Mouse (Mus musculus) liver, embryonic 14.5 days (tissue): Measurements from ENCODE around the gene Fgr. TPM values are rescaled to one million over a fixed set of nuclear protein-coding genes. Genes with fewer than 3 reads are reported as not detected.
A peak's percentile ranks its signal among the peaks of the same experiment; 100 is the strongest.

ENCODE experiments used
- ATAC-seq: fragments of 200-750 bp; cut with Nextera tagmentation; 2 replicates; pipeline ENCODE4 v1.8.0; 2017; ENCODE audit warnings: moderate number of reproducible peaks, mild to moderate bottlenecking, moderate library complexity; ENCODE audit not compliant: insufficient read depth
- DNase-seq, 3 experiments: peaks; one replicate each; pipeline ENCODE4 v3.0.0-alpha.2; 2012 to 2013; ENCODE audit warnings: low read depth in 3 of 3, low spot score in 3 of 3
- H3K27ac ChIP-seq: fragments of 300-500 bp; sonication (generic); 2 replicates; pipeline ENCODE4 v1.5.1; 2014; ENCODE audit warnings: moderate library complexity, mild to moderate bottlenecking, control low read depth, inconsistent platforms
- H3K27me3 ChIP-seq: fragments of 300-500 bp; sonication (generic); 2 replicates; pipeline ENCODE4 v1.6.1; 2014; ENCODE audit warnings: mild to moderate bottlenecking, low read length, moderate library complexity; ENCODE audit not compliant: control insufficient read depth, insufficient read depth
- H3K36me3 ChIP-seq: fragments of 300-500 bp; sonication (generic); replicated peaks from 2 replicates; pipeline ENCODE4 v1.6.1; 2014; ENCODE audit warnings: low read depth; ENCODE audit not compliant: control insufficient read depth, insufficient read depth
- H3K4me1 ChIP-seq, 2 experiments: fragments of 200-500 bp in 1 of 2; fragments of 300-500 bp in 1 of 2; sonication (generic) in 1 of 2; replicated peaks; 2 replicates each; pipeline ENCODE4 v1.6.1; 2012 to 2014; ENCODE audit warnings: antibody characterized with exemption in 1 of 2, inconsistent platforms in 1 of 2, low read length in 1 of 2; ENCODE audit not compliant: control insufficient read depth in 2 of 2, insufficient read depth in 2 of 2
- H3K4me2 ChIP-seq: fragments of 300-500 bp; sonication (generic); 2 replicates; pipeline ENCODE4 v1.6.1; 2014; ENCODE audit warnings: low read depth, mild to moderate bottlenecking, control low read depth, moderate library complexity
- H3K4me3 ChIP-seq, 2 experiments: fragments of 200-500 bp in 1 of 2; fragments of 300-500 bp in 1 of 2; sonication (generic) in 1 of 2; 2 replicates each; pipeline ENCODE4 v1.5.1; 2012 to 2014; ENCODE audit warnings: low read depth in 2 of 2, low read length in 2 of 2, mild to moderate bottlenecking in 2 of 2, control low read depth in 1 of 2, inconsistent platforms in 1 of 2, moderate library complexity in 1 of 2; ENCODE audit not compliant: insufficient read depth in 1 of 2
- H3K9ac ChIP-seq: fragments of 300-500 bp; sonication (generic); replicated peaks from 2 replicates; pipeline ENCODE4 v1.6.1; 2014; ENCODE audit warnings: mild to moderate bottlenecking, control low read depth, moderate library complexity
- H3K9me3 ChIP-seq: fragments of 300-500 bp; sonication (generic); 2 replicates; pipeline ENCODE4 v1.6.1; 2016; ENCODE audit warnings: low read length, mixed read lengths; ENCODE audit not compliant: control insufficient read depth
- CTCF ChIP-seq: IDR thresholded peaks from 2 replicates; pipeline ENCODE4 v1.5.1; 2016; ENCODE audit warnings: antibody characterized with exemption, low read depth, control low read depth
- EP300 ChIP-seq: IDR thresholded peaks from 2 replicates; pipeline ENCODE4 v1.6.1; 2016; ENCODE audit warnings: antibody characterized with exemption, low read depth
- WGBS: fragments of 180-500 bp; shearing (Covaris S2); extraction: QIAGEN DNeasy Blood & Tissue Kit; methylation state at CpG from one replicate; pipeline ENCODE4 v1.1.7; 2014; ENCODE audit not compliant: insufficient replicate concordance; 5-methylcytosine and 5-hydroxymethylcytosine counted together
- polyA plus RNA-seq, 2 experiments: library from polyadenylated mRNA; depleted of rRNA in 1 of 2; stranded (reverse) in 1 of 2; unstranded in 1 of 2; fragments of >200 nt; fragmentation: Nextera tagmentation in 1 of 2; extraction: Ambion mirVana in 1 of 2; gene quantifications; 2 replicates each; pipeline versions ENCODE4 v1.2.1 to v1.2.3; 2012 to 2014

Fgr gene
- polyA plus RNA-seq, 2 experiments = 0.75 to 0.79 TPM

GRCm38 (mm10) chr4:132950999-132951398 lies 22.9 kb upstream of the Fgr start:
- no peaks in the 10 kb centered on the region for H3K36me3 ChIP-seq
- peaks cover 0 to 14% of the 10 kb centered on the region in 2 experiments; a peak in 2 of 4 replicates for H3K4me1 ChIP-seq
- H3K4me2 ChIP-seq = 0 out of 2 replicates have a peak overlapping the region, but pooled peaks have one; percentile 11
- H3K9me3 ChIP-seq = no peaks in the 10 kb centered on the region
- no peak for DNase-seq
- no peak for TF ChIP-seq EP300
- TF ChIP-seq CTCF = no peak
- ATAC-seq = no peak
- H3K27me3 ChIP-seq = no peaks in the 10 kb centered on the region
- no peak overlapping the region for H3K4me3 ChIP-seq
- H3K27ac ChIP-seq = no peak overlapping the region
- H3K9ac ChIP-seq = no peak overlapping the region
- WGBS = 41% methylated on average over 2 of the region's 2 CpGs

GRCm38 (mm10) chr4:132954530-132955394 lies 19.1 kb upstream of the Fgr start:
- Histone ChIP-seq H3K9ac (no peak overlapping the region), H3K27ac (no peak overlapping the region), H3K36me3 (no peaks in the 10 kb centered on the region), H3K4me1 (peaks cover 0 to 8% of the 10 kb centered on the region in 2 experiments; a peak in 2 of 4 replicates), H3K4me2 (no peak overlapping the region), H3K9me3 (no peaks in the 10 kb centered on the region), H3K27me3 (no peaks in the 10 kb centered on the region), H3K4me3 (no peak overlapping the region)
- ATAC-seq = no peak
- TF ChIP-seq EP300 = no peak
- TF ChIP-seq CTCF = no peak
- DNase-seq = no peak
- WGBS = 67% methylated on average over 7 of the region's 7 CpGs

GRCm38 (mm10) chr4:132955395-132955791 lies 18.5 kb upstream of the Fgr start:
- H3K9me3 ChIP-seq = no peaks in the 10 kb centered on the region
- TF ChIP-seq EP300 (no peak), CTCF (no peak)
- ATAC-seq = no peak
- H3K36me3 ChIP-seq = no peaks in the 10 kb centered on the region
- no peak overlapping the region for H3K4me3 ChIP-seq
- H3K4me2 ChIP-seq = no peak overlapping the region
- 18% methylated on average over 2 of the region's 2 CpGs for WGBS
- no peak overlapping the region for H3K27ac ChIP-seq
- H3K4me1 ChIP-seq = peaks cover 0 to 14% of the 10 kb centered on the region in 2 experiments; a peak in 2 of 4 replicates
- DNase-seq = no peak
- H3K27me3 ChIP-seq = no peaks in the 10 kb centered on the region
- no peak overlapping the region for H3K9ac ChIP-seq

- DNase-seq = no peak
- Histone ChIP-seq H3K27ac (no peak overlapping the region), H3K27me3 (no peaks in the 10 kb centered on the region), H3K4me1 (peaks cover 0 to 19% of the 10 kb centered on the region in 2 experiments; a peak in 2 of 4 replicates), H3K9me3 (no peaks in the 10 kb centered on the region), H3K4me3 (no peak overlapping the region), H3K4me2 (no peak overlapping the region), H3K36me3 (no peaks in the 10 kb centered on the region), H3K9ac (no peak overlapping the region)
- WGBS = 41% methylated on average over 10 of the region's 10 CpGs
- ATAC-seq = no peak
- no peak for TF ChIP-seq EP300
- no peak for TF ChIP-seq CTCF
Measured at GRCm38 (mm10) chr4:132958741-132959678, 14.9 kb upstream of the Fgr start.
